Mouse (Mus musculus): Measurements from ENCODE around the gene Olfr1412.

Olfr1412 gene

DNA sequence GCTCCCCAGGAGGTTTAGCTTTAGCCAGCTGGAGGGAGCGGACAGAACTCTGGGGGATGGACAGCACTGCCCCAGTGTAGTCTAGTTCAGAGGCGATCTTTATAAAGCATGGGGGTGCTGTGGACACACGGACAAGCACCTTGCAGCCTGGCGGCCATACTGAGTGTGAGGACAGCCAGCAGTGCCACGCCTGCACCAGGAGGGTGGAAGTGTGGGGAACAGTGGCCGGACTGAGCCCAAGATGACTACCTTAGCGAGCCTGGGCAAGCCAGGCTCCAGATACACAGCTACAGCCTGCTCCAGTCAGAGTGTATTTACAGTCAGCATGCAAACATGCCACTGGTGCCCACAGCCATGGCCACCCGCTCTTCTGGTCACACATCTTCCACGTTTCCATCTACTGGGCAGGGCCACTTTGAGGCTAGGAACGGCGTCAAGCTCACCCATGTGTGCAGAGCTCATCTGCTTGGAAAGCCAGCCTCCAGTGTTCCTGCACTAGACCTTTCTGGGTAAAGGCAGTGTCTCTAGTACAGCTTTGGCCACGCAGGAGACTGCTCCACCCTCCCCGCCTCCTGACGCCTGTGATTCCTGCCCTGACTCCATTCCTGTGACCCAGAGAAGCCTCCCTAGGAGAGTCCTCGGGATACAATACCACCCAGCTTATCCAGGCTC, 52.1 kb downstream of the Olfr1412 start:
- DNase-seq (ENCODE audit: low spot score) = no peak

DNA sequence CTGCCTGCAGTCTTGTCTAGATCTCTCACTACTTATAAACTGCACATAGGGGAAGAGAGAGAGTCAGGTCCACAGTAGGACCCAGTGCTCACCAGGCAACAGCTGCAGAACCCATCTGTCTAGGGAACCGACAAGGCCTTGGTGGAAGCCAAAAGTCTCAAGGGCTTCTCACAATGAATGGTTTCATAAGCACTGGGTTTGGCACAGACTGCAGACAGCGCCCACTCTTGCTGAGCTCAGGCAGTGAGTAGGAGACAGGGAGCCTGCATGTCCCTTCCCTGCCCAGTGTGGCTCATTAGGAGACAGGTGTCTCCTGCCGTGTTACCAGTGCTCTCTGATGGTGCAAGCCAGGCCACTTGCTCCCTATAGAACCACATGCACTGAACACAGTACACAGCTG, 52.6 kb downstream of the Olfr1412 start:
- no peak for DNase-seq (ENCODE audit: low spot score)

DNA sequence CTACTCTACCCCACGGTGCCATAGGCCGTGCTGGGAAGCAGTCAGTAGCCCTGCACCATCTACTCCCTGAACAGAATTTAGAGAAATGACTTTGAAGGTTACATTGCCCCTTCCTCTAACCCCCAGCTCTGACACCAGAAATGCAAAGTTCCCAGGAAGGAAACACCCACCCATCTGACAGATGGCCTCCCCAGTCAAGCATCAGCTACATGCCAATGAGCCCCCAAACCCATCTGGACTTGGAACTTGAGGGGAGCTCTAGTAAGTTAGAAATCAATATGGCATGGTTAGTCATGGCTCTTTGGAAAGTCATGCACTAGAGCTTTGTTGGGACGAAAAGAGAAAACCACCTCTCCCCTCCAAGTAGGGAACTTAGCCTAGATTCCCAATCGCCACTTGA, 53.2 kb downstream of the Olfr1412 start:
- DNase-seq (ENCODE audit: low spot score) = no peak

DNA sequence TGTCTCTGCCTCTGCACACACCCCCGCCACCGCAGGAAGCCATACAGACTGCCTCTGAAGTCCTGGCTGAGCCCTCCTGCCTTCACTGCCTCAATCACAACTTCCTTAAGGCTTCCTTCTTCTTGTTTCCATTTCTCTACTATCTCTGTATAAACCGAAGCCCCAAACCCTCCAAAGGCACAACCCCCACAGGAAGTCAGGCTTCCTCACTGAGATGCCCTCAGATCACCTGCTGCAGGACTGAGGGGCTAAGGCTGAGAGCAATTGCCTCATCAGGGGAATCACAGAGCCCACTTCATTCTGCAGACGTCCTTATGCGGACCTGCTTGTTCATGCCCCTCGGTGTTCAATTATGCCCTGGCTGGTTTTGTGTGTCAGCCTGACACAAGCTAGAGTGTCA, 54.8 kb downstream of the Olfr1412 start:
- DNase-seq (ENCODE audit: low spot score) = no peak

Data from retina, embryonic 14.5 days (tissue).